Mouse (Mus musculus) liver, adult 2 months (tissue): ENCODE results near the gene Ankmy2.

Experiments used
- CTCF ChIP-seq: fragments of 200-500 bp; IDR thresholded peaks from 2 replicates; pipeline ENCODE4 v1.5.1; 2011; ENCODE audit warnings: low read depth, low read length, control low read depth
- POLR2A ChIP-seq: fragments of 200-500 bp; IDR thresholded peaks from 2 replicates; pipeline ENCODE4 v1.6.1; 2011; ENCODE audit warnings: low read length, control low read depth; ENCODE audit not compliant: insufficient read depth; ENCODE audit errors: extremely low read depth

DNA sequence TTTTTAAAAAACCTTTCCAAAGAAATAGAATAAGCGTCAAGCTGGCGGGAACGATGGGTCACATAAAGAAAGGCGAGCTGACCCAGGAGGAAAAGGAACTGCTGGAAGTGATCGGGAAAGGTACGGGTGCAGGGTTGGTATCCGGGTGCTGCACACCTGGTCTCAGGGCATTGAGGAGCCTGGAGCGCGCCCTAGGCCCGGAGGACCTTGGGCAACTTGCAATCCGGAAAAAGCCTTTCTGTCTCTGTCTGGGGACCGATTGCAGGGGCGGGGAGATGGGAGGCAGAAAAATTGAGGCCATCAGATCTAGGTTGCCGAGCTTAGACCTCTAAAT, 357 bp downstream of the Ankmy2 start:
- no peak for TF ChIP-seq POLR2A
- no peak for TF ChIP-seq CTCF
